Mouse (Mus musculus) central nervous system, embryonic 11.5 days (tissue): ENCODE measurements around the gene Npr3. TPM values are rescaled to one million over a fixed set of nuclear protein-coding genes. Genes with fewer than 3 reads are reported as not detected.

Experiments used
- polyA plus RNA-seq: library from polyadenylated mRNA; depleted of rRNA; stranded (reverse); fragments of >200 nt; gene quantifications from 2 replicates; pipeline ENCODE4 v1.2.3, GENCODE M21; 2012; rRNA removed

The Npr3 gene
- 8.8 and 9.6 TPM in 2 replicates for polyA plus RNA-seq

GRCm38 (mm10) chr15:11906571-11907531 is at the start of gene Npr3:
Gene Npr3 (minus strand): TSS chr15:11907287.

Other genes with a start within 250 kb of the Npr3 start
- 287 and 373 TPM in 2 replicates for gene Sub1, start 89.7 kb upstream of the Npr3 start, polyA plus RNA-seq
- gene Zfr, start 210.5 kb upstream of the Npr3 start, polyA plus RNA-seq: 78.4 and 103 TPM in 2 replicates